Mouse (Mus musculus) heart, embryonic 15.5 days (tissue): ENCODE results near the gene Bcar1. TPM values are rescaled to one million over a fixed set of nuclear protein-coding genes. Genes with fewer than 3 reads are reported as not detected.

Experiments used
- ATAC-seq: fragments of 200-750 bp; cut with Nextera tagmentation; replicated peaks from 2 replicates; pipeline ENCODE4 v1.8.0; 2017; ENCODE audit warnings: low read depth, moderate TSS enrichment; ENCODE audit not compliant: insufficient number of reproducible peaks, insufficient read depth, low FRiP score
- H3K27ac ChIP-seq: fragments of 300-500 bp; sonication (generic); 2 replicates; pipeline ENCODE4 v1.5.1; 2015; ENCODE audit warnings: mild to moderate bottlenecking, inconsistent platforms
- H3K27me3 ChIP-seq: fragments of 300-500 bp; sonication (generic); 2 replicates; pipeline ENCODE4 v1.6.1; 2015; ENCODE audit warnings: inconsistent platforms
- H3K36me3 ChIP-seq: fragments of 300-500 bp; sonication (generic); 2 replicates; pipeline ENCODE4 v1.6.1; 2015; ENCODE audit warnings: mild to moderate bottlenecking, inconsistent platforms
- H3K4me1 ChIP-seq: fragments of 300-500 bp; sonication (generic); replicated peaks from 2 replicates; pipeline ENCODE4 v1.6.1; 2015; ENCODE audit warnings: inconsistent platforms
- H3K4me2 ChIP-seq: fragments of 300-500 bp; sonication (generic); 2 replicates; pipeline ENCODE4 v1.6.1; 2015; ENCODE audit warnings: inconsistent platforms, mild to moderate bottlenecking, moderate library complexity
- H3K4me3 ChIP-seq: fragments of 300-500 bp; sonication (generic); 2 replicates; pipeline ENCODE4 v1.5.1; 2015; ENCODE audit warnings: mild to moderate bottlenecking, inconsistent platforms
- H3K9ac ChIP-seq: fragments of 300-500 bp; sonication (generic); 2 replicates; pipeline ENCODE4 v1.6.1; 2015; ENCODE audit warnings: mild to moderate bottlenecking, inconsistent platforms
- H3K9me3 ChIP-seq: fragments of 300-500 bp; sonication (generic); replicated peaks from 2 replicates; pipeline ENCODE4 v1.6.1; 2016; ENCODE audit warnings: inconsistent platforms
- WGBS: fragments of 180-500 bp; shearing (Covaris S2); methylation state at CpG from one replicate; pipeline ENCODE4 v1.1.7; 2015; ENCODE audit warnings: mixed read lengths; 5-methylcytosine and 5-hydroxymethylcytosine counted together
- polyA plus RNA-seq: library from polyadenylated mRNA; unstranded; fragments of >200 nt; fragmentation: Nextera tagmentation; extraction: Ambion mirVana; gene quantifications from 2 replicates; pipeline ENCODE4 v1.2.1, GENCODE M21; 2015

The Bcar1 gene
- polyA plus RNA-seq, 1 experiment from 2014 or later: 40.1 TPM

- 86% methylated on average over 11 of the region's 11 CpGs for WGBS
- Histone ChIP-seq H3K4me3 (no peak overlapping the region), H3K36me3 (peaks cover 69% of the 10 kb centered on the region), H3K4me2 (no peak overlapping the region), H3K27me3 (no peaks in the 10 kb centered on the region), H3K27ac (no peak overlapping the region), H3K9me3 (no peaks in the 10 kb centered on the region), H3K9ac (no peak overlapping the region), H3K4me1 (peaks cover 40% of the 10 kb centered on the region)
- no peak for ATAC-seq
Measured at GRCm38 (mm10) chr8:111713291-111713690, 30.3 kb downstream of the Bcar1 start.

- Histone ChIP-seq H3K9me3 (no peaks in the 10 kb centered on the region), H3K27ac (no peak overlapping the region), H3K36me3 (peaks cover 71% of the 10 kb centered on the region), H3K4me2 (no peak overlapping the region), H3K9ac (no peak overlapping the region), H3K4me3 (no peak overlapping the region), H3K27me3 (no peaks in the 10 kb centered on the region), H3K4me1 (peaks cover 33% of the 10 kb centered on the region)
- 75% methylated on average over 6 of the region's 6 CpGs for WGBS
- ATAC-seq: no peak
Measured at GRCm38 (mm10) chr8:111712588-111712987, 31.0 kb downstream of the Bcar1 start.

- Histone ChIP-seq H3K27ac (no peak overlapping the region), H3K9ac (no peak overlapping the region), H3K4me3 (no peak overlapping the region), H3K4me2 (no peak overlapping the region), H3K4me1 (peaks cover 28% of the 10 kb centered on the region), H3K9me3 (no peaks in the 10 kb centered on the region), H3K27me3 (no peaks in the 10 kb centered on the region), H3K36me3 (peaks cover 71% of the 10 kb centered on the region)
- WGBS: 40% methylated on average over 9 of the region's 9 CpGs
- no peak for ATAC-seq
Measured at GRCm38 (mm10) chr8:111712135-111712534, 31.5 kb downstream of the Bcar1 start.

GRCm38 (mm10) chr8:111710777-111711485, 32.7 kb downstream of the Bcar1 start:
- no peak for ATAC-seq
- Histone ChIP-seq H3K36me3 (peaks cover 71% of the 10 kb centered on the region), H3K9me3 (no peaks in the 10 kb centered on the region), H3K4me3 (no peak overlapping the region), H3K27ac (no peak overlapping the region), H3K9ac (no peak overlapping the region), H3K4me1 (peaks cover 20% of the 10 kb centered on the region), H3K27me3 (no peaks in the 10 kb centered on the region), H3K4me2 (no peak overlapping the region)
- 87% methylated on average over 20 of the region's 20 CpGs for WGBS

DNA sequence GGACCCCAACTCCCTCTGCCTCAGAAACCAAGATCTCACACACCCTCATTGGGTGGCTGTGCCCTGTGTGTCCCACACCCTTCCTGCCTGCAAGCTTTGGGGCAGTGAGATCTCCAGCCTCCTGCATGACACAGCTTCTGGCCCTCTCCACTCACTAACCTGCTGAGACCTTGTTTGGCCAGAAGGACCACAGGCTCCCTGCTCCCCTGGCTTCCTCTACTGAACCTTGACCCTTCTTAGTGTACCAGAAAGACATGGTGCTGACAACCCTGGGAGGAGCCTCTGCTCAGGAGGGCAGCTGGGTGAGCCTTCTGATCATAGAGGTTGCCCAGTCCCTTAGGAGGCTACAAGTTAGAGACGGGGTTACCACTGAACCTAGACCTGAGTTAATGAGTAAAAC, 34.4 kb downstream of the Bcar1 start:
- Histone ChIP-seq H3K9ac (no peak overlapping the region), H3K4me1 (peaks cover 19% of the 10 kb centered on the region), H3K36me3 (peaks cover 57% of the 10 kb centered on the region), H3K27me3 (no peaks in the 10 kb centered on the region), H3K4me3 (no peak overlapping the region), H3K9me3 (no peaks in the 10 kb centered on the region), H3K4me2 (no peak overlapping the region), H3K27ac (no peak overlapping the region)
- ATAC-seq: no peak
- 96% methylated on average over 1 of the region's 1 CpGs for WGBS

DNA sequence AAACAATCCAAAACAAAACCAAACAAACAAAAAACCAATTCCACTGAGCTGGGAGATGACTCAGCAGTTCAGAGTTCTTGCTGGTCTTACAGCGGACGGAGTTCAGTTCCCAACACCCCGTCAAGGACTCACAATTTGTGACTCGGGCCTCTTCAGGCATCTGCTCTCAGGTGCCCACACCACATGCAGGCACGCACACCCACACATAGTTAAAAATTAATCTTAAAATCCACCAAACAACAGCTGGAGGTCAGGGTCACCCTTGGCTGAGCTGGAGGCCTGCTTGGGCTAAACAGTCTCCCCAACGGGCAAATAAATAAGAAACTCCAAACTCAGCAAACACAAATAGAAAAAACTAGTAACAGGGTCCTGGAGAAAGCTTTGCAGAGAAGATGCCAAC, 35.3 kb downstream of the Bcar1 start:
- Histone ChIP-seq H3K4me3 (no peak overlapping the region), H3K9ac (no peak overlapping the region), H3K9me3 (no peaks in the 10 kb centered on the region), H3K27ac (no peak overlapping the region), H3K27me3 (no peaks in the 10 kb centered on the region), H3K4me2 (no peak overlapping the region), H3K4me1 (peaks cover 19% of the 10 kb centered on the region), H3K36me3 (peaks cover 47% of the 10 kb centered on the region)
- ATAC-seq: no peak
- WGBS: 87% methylated on average over 6 of the region's 6 CpGs

DNA sequence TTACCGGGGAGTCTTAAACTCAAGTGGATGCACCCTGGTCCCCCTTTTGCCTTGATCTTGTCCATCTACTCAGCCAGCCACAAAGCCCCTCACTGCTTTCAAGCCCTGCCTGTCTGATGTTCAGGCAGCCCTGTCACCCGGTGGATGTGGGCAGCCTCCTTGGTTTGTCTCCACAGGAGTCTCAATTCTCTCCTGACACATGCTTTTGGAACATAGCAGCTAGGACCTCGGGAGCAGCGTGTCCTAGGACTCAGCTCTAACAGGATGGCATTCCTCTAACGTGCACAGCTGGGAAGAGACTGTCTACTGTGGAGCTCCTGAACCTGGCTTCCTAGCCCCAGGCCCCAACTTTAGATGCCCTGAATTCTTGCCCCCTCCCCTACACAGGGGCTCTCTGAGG, 37.9 kb downstream of the Bcar1 start:
- H3K9me3 ChIP-seq: no peaks in the 10 kb centered on the region
- no peak overlapping the region for H3K4me3 ChIP-seq
- H3K4me1 ChIP-seq: peaks cover 15% of the 10 kb centered on the region
- H3K27ac ChIP-seq: no peak overlapping the region
- 41% methylated on average over 5 of the region's 5 CpGs for WGBS
- no peak for ATAC-seq
- H3K4me2 ChIP-seq: no peak overlapping the region
- no peaks in the 10 kb centered on the region for H3K27me3 ChIP-seq
- peaks cover 21% of the 10 kb centered on the region for H3K36me3 ChIP-seq
- H3K9ac ChIP-seq: no peak overlapping the region

DNA sequence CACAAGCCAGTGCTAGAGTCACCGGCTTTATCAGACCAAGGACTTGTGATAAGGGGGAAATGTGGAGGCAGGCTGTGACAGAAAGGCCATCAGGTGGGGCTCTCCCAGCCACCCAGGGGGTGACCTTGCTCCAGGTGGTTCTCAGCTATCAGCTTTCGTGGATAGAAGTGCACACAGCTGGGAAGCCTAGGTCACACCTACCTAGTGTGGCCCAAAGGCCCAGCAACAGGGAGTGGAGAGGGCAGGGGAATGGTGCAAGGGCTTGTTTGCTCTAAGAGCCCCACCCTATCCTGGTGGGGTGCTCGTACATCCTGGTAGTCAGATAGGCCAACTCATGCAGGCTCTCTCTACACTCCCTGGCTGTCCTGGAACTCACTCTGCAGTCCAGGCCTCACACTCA, 38.4 kb downstream of the Bcar1 start:
- 20% methylated on average over 3 of the region's 3 CpGs for WGBS
- no peak overlapping the region for H3K9ac ChIP-seq
- H3K4me2 ChIP-seq: no peak overlapping the region

DNA sequence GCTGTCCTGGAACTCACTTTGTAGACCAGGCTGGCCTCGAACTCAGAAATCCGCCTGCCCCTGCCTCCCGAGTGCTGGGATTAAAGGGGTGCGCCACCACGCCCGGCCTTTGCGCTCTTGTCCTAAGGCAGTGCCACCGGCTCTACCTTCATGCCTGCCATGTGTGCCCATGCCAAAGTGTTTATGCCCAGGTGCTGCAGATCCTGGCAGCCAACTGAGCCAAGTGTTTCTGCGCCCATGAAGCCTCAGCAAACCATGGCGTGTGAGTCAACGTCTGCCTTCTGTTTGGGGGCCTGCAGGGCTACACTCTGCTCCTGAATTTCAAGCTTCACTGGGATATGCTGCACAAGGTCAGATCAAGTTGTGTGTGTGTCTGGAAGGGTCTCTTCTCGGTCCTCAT, 39.0 kb downstream of the Bcar1 start:
- Histone ChIP-seq H3K4me1 (peaks cover 15% of the 10 kb centered on the region), H3K4me2 (no peak overlapping the region), H3K27ac (no peak overlapping the region), H3K9me3 (no peaks in the 10 kb centered on the region), H3K36me3 (peaks cover 11% of the 10 kb centered on the region), H3K4me3 (no peak overlapping the region), H3K27me3 (no peaks in the 10 kb centered on the region), H3K9ac (no peak overlapping the region)
- WGBS: 90% methylated on average over 12 of the region's 12 CpGs
- no peak for ATAC-seq

More for the DNA sequence above, 38.4 kb downstream of the Bcar1 start:
- ATAC-seq: no peak
- no peaks in the 10 kb centered on the region for H3K27me3 ChIP-seq
- H3K27ac ChIP-seq: no peak overlapping the region
- H3K4me3 ChIP-seq: no peak overlapping the region
- H3K36me3 ChIP-seq: peaks cover 17% of the 10 kb centered on the region
- H3K9me3 ChIP-seq: no peaks in the 10 kb centered on the region
- H3K4me1 ChIP-seq: peaks cover 15% of the 10 kb centered on the region

- Histone ChIP-seq H3K4me3 (no peak overlapping the region), H3K4me1 (peaks cover 13% of the 10 kb centered on the region), H3K27ac (no peak overlapping the region), H3K9me3 (no peaks in the 10 kb centered on the region), H3K9ac (no peak overlapping the region), H3K4me2 (no peak overlapping the region), H3K36me3 (no peaks in the 10 kb centered on the region), H3K27me3 (no peaks in the 10 kb centered on the region)
- 77% methylated on average over 9 of the region's 9 CpGs for WGBS
- no peak for ATAC-seq
Measured at GRCm38 (mm10) chr8:111701380-111701779, 42.2 kb downstream of the Bcar1 start.

GRCm38 (mm10) chr8:111700740-111701139, 42.9 kb downstream of the Bcar1 start:
- 89% methylated on average over 5 of the region's 5 CpGs for WGBS
- Histone ChIP-seq H3K9me3 (no peaks in the 10 kb centered on the region), H3K4me3 (no peak overlapping the region), H3K4me1 (peaks cover 9% of the 10 kb centered on the region), H3K4me2 (no peak overlapping the region), H3K36me3 (no peaks in the 10 kb centered on the region), H3K27ac (no peak overlapping the region), H3K9ac (no peak overlapping the region), H3K27me3 (no peaks in the 10 kb centered on the region)
- no peak for ATAC-seq

- no peaks in the 10 kb centered on the region for H3K36me3 ChIP-seq
- WGBS: 70% methylated on average over 3 of the region's 3 CpGs
- H3K4me1 ChIP-seq: peaks cover 9% of the 10 kb centered on the region
- H3K4me3 ChIP-seq: no peak overlapping the region
- no peaks in the 10 kb centered on the region for H3K27me3 ChIP-seq
- no peaks in the 10 kb centered on the region for H3K9me3 ChIP-seq
- no peak overlapping the region for H3K4me2 ChIP-seq
- no peak overlapping the region for H3K9ac ChIP-seq
- no peak for ATAC-seq
- H3K27ac ChIP-seq: no peak overlapping the region
Measured at GRCm38 (mm10) chr8:111700201-111700600, 43.4 kb downstream of the Bcar1 start.
